Comparison of ENCODE assay signal across 8 mouse cellular contexts in genomic region chr8:84871376-84872308, GRCm38 (mm10). TPM values are rescaled to one million over a fixed set of nuclear protein-coding genes. Genes with fewer than 3 reads are reported as not detected.
DNase-seq lines count a peak whose midpoint lies in the region; ATAC-seq lines count a peak whose summit lies in the region.

TSS of gene Syce2 (plus strand) at chr8:84872111.

- peak within 1 kb of the TSS; percentile 65 for H3K9ac ChIP-seq in forebrain, embryonic 13.5 days

- H3K36me3 ChIP-seq in forebrain, embryonic 13.5 days (ENCODE audit: poor library complexity, severe bottlenecking): peaks cover 38% of the 10 kb centered on the region

- peaks cover 21% of the 10 kb centered on the region for H3K4me1 ChIP-seq in forebrain, embryonic 13.5 days

- no peaks in the 10 kb centered on the region for H3K9me3 ChIP-seq in forebrain, embryonic 13.5 days (replicated peaks)

- ATAC-seq in forebrain, embryonic 13.5 days: peak; percentile 73
- peak; percentile 74 to 77 for ATAC-seq in hematopoietic stem cell, adult 5-6 weeks (replicated peaks in 1 of 2; ENCODE audit: insufficient read depth in 1 of 2, low FRiP score in 2 of 2, low TSS enrichment in 1 of 2, low read depth in 1 of 2, poor library complexity in 2 of 2, severe bottlenecking in 2 of 2)

- H3K4me3 ChIP-seq in forebrain, embryonic 13.5 days: peak within 1 kb of the TSS; percentile 45

- H3K4me2 ChIP-seq in forebrain, embryonic 13.5 days: peak within 1 kb of the TSS; percentile 82

- WGBS in forebrain, embryonic 13.5 days: 16% methylated on average over 45 of the region's 46 CpGs

- H3K27me3 ChIP-seq in forebrain, embryonic 13.5 days: 0 out of 2 replicates have a peak, but pooled peaks cover 6% of the 10 kb centered on the region

- peak; percentile 66 for DNase-seq in Muller cell, postnatal 12 days (ENCODE audit: inconsistent ontology term)
- DNase-seq in c-Kit-positive CD71-positive TER-119-positive erythroid progenitor cells, embryonic 14.5 days (ENCODE audit: low spot score): peak; percentile 79
- peak; percentile 73 to 80 for DNase-seq in layer of hippocampus, postnatal 10 days (ENCODE audit: low spot score in 2 of 2)
- DNase-seq in lung, postnatal 14 days: peak; percentile 85
- DNase-seq in ovary, postnatal 14 days (ENCODE audit: low spot score): peak; percentile 74
- peak; percentile 84 to 86 for DNase-seq in thymus, postnatal 36 days

- H3K27ac ChIP-seq in forebrain, embryonic 13.5 days: no peak within 1 kb of the TSS

RNA-seq across cellular contexts. Expression of gene Syce2, which starts in this region (rescaled TPM):
- 80.3 and 85.1 TPM in 2 replicates for polyA plus RNA-seq in forebrain, embryonic 13.5 days (2015; fragmentation: Nextera tagmentation; extraction: Ambion mirVana)
- 93.5 and 127 TPM in 2 replicates for total RNA-seq in hematopoietic stem cell, adult 5-6 weeks (2017)
- total RNA-seq in layer of hippocampus, postnatal 10 days (2021): 10 to 100 TPM; 33.5 to 39.1 TPM
